Mouse (Mus musculus): ENCODE results near the gene Mid1. TPM values are rescaled to one million over a fixed set of nuclear protein-coding genes. Genes with fewer than 3 reads are reported as not detected.
A peak's percentile ranks its signal among the peaks of the same experiment; 100 is the strongest.

The Mid1 gene
- polyA plus RNA-seq, 1 experiment from 2014 or later = 27.4 TPM

- Histone ChIP-seq H3K4me3 (ENCODE audit: low read depth, low read length) (peak overlapping the region; percentile 26), H3K4me2 (ENCODE audit: low read depth, low read length, severe bottlenecking) (peak overlapping the region; percentile 38; the same call in 1 of the 2 replicates), H3K4me1 (replicated peaks; ENCODE audit: control insufficient read depth, insufficient read depth, low read length) (0 out of 2 replicates have a peak, but pooled peaks cover 2% of the 10 kb centered on the region), H3K9ac (ENCODE audit: low read length) (peak overlapping the region; percentile 32; the same call in 1 of the 2 replicates), H3K36me3 (ENCODE audit: control insufficient read depth, insufficient read depth, low read length) (no peaks in the 10 kb centered on the region), H3K27ac (ENCODE audit: low read depth, low read length) (peak overlapping the region; percentile 59; the same call in 1 of the 2 replicates), H3K9me3 (ENCODE audit: control insufficient read depth, low read length) (no peaks in the 10 kb centered on the region), H3K27me3 (ENCODE audit: control insufficient read depth, insufficient read depth, low read length) (peaks cover 3% of the 10 kb centered on the region; the same call in 1 of the 2 replicates)
- WGBS = 8% methylated on average over 11 of the region's 11 CpGs
- ATAC-seq (replicated peaks; ENCODE audit: low FRiP score) (peak; percentile 83), DNase-seq (ENCODE audit: low spot score) (peak; percentile 57)
Measured at GRCm38 (mm10) chrX:169798987-169799680, 114.1 kb downstream of the Mid1 start.

- H3K4me3 ChIP-seq (ENCODE audit: low read depth, low read length) = no peak overlapping the region
- H3K4me2 ChIP-seq (ENCODE audit: low read depth, low read length, severe bottlenecking) = no peak overlapping the region
- 0 out of 2 replicates have a peak, but pooled peaks cover 2% of the 10 kb centered on the region for H3K4me1 ChIP-seq (replicated peaks; ENCODE audit: control insufficient read depth, insufficient read depth, low read length)
- no peaks in the 10 kb centered on the region for H3K9me3 ChIP-seq (ENCODE audit: control insufficient read depth, low read length)
- no peak overlapping the region for H3K9ac ChIP-seq (ENCODE audit: low read length)
- no peak for ATAC-seq (replicated peaks; ENCODE audit: low FRiP score)
- no peak for DNase-seq (ENCODE audit: low spot score)
- no peaks in the 10 kb centered on the region for H3K36me3 ChIP-seq (ENCODE audit: control insufficient read depth, insufficient read depth, low read length)
- H3K27ac ChIP-seq (ENCODE audit: low read depth, low read length) = no peak overlapping the region
- WGBS = 22% methylated on average over 4 of the region's 4 CpGs
- peaks cover 3% of the 10 kb centered on the region; the same call in 1 of the 2 replicates for H3K27me3 ChIP-seq (ENCODE audit: control insufficient read depth, insufficient read depth, low read length)
Measured at GRCm38 (mm10) chrX:169800238-169800637, 115.2 kb downstream of the Mid1 start.

- 57% methylated on average over 5 of the region's 5 CpGs for WGBS
- H3K36me3 ChIP-seq (ENCODE audit: control insufficient read depth, insufficient read depth, low read length) = no peaks in the 10 kb centered on the region
Measured at GRCm38 (mm10) chrX:169805791-169806190, 120.8 kb downstream of the Mid1 start.

GRCm38 (mm10) chrX:169807744-169808143 is 122.7 kb downstream of the Mid1 start:
- H3K9me3 ChIP-seq (ENCODE audit: control insufficient read depth, low read length) = no peaks in the 10 kb centered on the region
- no peak for DNase-seq (ENCODE audit: low spot score)
- H3K4me2 ChIP-seq (ENCODE audit: low read depth, low read length, severe bottlenecking) = no peak overlapping the region
- H3K4me3 ChIP-seq (ENCODE audit: low read depth, low read length) = no peak overlapping the region
- 78% methylated on average over 3 of the region's 3 CpGs for WGBS
- no peak for ATAC-seq (replicated peaks; ENCODE audit: low FRiP score)
- no peaks in the 10 kb centered on the region for H3K4me1 ChIP-seq (replicated peaks; ENCODE audit: control insufficient read depth, insufficient read depth, low read length)
- no peaks in the 10 kb centered on the region for H3K36me3 ChIP-seq (ENCODE audit: control insufficient read depth, insufficient read depth, low read length)
- H3K27ac ChIP-seq (ENCODE audit: low read depth, low read length) = no peak overlapping the region
- no peak overlapping the region for H3K9ac ChIP-seq (ENCODE audit: low read length)
- peaks cover 7% of the 10 kb centered on the region; the same call in 1 of the 2 replicates for H3K27me3 ChIP-seq (ENCODE audit: control insufficient read depth, insufficient read depth, low read length)

More at GRCm38 (mm10) chrX:169805791-169806190, 120.8 kb downstream of the Mid1 start:
- no peak overlapping the region for H3K4me3 ChIP-seq (ENCODE audit: low read depth, low read length)
- no peak overlapping the region for H3K9ac ChIP-seq (ENCODE audit: low read length)
- DNase-seq (ENCODE audit: low spot score) (no peak), ATAC-seq (replicated peaks; ENCODE audit: low FRiP score) (no peak)
- H3K4me2 ChIP-seq (ENCODE audit: low read depth, low read length, severe bottlenecking) = no peak overlapping the region
- no peak overlapping the region for H3K27ac ChIP-seq (ENCODE audit: low read depth, low read length)
- H3K4me1 ChIP-seq (replicated peaks; ENCODE audit: control insufficient read depth, insufficient read depth, low read length) = no peaks in the 10 kb centered on the region
- peaks cover 6% of the 10 kb centered on the region; the same call in 1 of the 2 replicates for H3K27me3 ChIP-seq (ENCODE audit: control insufficient read depth, insufficient read depth, low read length)
- H3K9me3 ChIP-seq (ENCODE audit: control insufficient read depth, low read length) = no peaks in the 10 kb centered on the region

- H3K9me3 ChIP-seq (ENCODE audit: control insufficient read depth, low read length) = no peaks in the 10 kb centered on the region
- ATAC-seq (replicated peaks; ENCODE audit: low FRiP score) (no peak), DNase-seq (ENCODE audit: low spot score) (no peak)
- H3K4me2 ChIP-seq (ENCODE audit: low read depth, low read length, severe bottlenecking) = no peak overlapping the region
- no peak overlapping the region for H3K4me3 ChIP-seq (ENCODE audit: low read depth, low read length)
- H3K4me1 ChIP-seq (replicated peaks; ENCODE audit: control insufficient read depth, insufficient read depth, low read length) = no peaks in the 10 kb centered on the region
- no peak overlapping the region for H3K27ac ChIP-seq (ENCODE audit: low read depth, low read length)
- peaks cover 5% of the 10 kb centered on the region; the same call in 1 of the 2 replicates for H3K27me3 ChIP-seq (ENCODE audit: control insufficient read depth, insufficient read depth, low read length)
- H3K9ac ChIP-seq (ENCODE audit: low read length) = no peak overlapping the region
- 66% methylated on average over 5 of the region's 5 CpGs for WGBS
- no peaks in the 10 kb centered on the region for H3K36me3 ChIP-seq (ENCODE audit: control insufficient read depth, insufficient read depth, low read length)
Measured at GRCm38 (mm10) chrX:169811318-169811717, 126.3 kb downstream of the Mid1 start.

- Histone ChIP-seq H3K9me3 (ENCODE audit: control insufficient read depth, low read length) (no peaks in the 10 kb centered on the region), H3K36me3 (ENCODE audit: control insufficient read depth, insufficient read depth, low read length) (no peaks in the 10 kb centered on the region), H3K9ac (ENCODE audit: low read length) (no peak overlapping the region), H3K27ac (ENCODE audit: low read depth, low read length) (no peak overlapping the region), H3K27me3 (ENCODE audit: control insufficient read depth, insufficient read depth, low read length) (peaks cover 5% of the 10 kb centered on the region; the same call in 1 of the 2 replicates), H3K4me1 (replicated peaks; ENCODE audit: control insufficient read depth, insufficient read depth, low read length) (no peaks in the 10 kb centered on the region), H3K4me3 (ENCODE audit: low read depth, low read length) (no peak overlapping the region), H3K4me2 (ENCODE audit: low read depth, low read length, severe bottlenecking) (no peak overlapping the region)
- DNase-seq (ENCODE audit: low spot score) (no peak), ATAC-seq (replicated peaks; ENCODE audit: low FRiP score) (no peak)
- WGBS = 84% methylated on average over 2 of the region's 2 CpGs
Measured at GRCm38 (mm10) chrX:169811783-169812182, 126.8 kb downstream of the Mid1 start.

- Histone ChIP-seq H3K9ac (ENCODE audit: low read length) (no peak overlapping the region), H3K4me2 (ENCODE audit: low read depth, low read length, severe bottlenecking) (no peak overlapping the region), H3K4me1 (replicated peaks; ENCODE audit: control insufficient read depth, insufficient read depth, low read length) (no peaks in the 10 kb centered on the region), H3K36me3 (ENCODE audit: control insufficient read depth, insufficient read depth, low read length) (no peaks in the 10 kb centered on the region), H3K27ac (ENCODE audit: low read depth, low read length) (no peak overlapping the region), H3K27me3 (ENCODE audit: control insufficient read depth, insufficient read depth, low read length) (peaks cover 5% of the 10 kb centered on the region; the same call in 1 of the 2 replicates), H3K9me3 (ENCODE audit: control insufficient read depth, low read length) (no peaks in the 10 kb centered on the region), H3K4me3 (ENCODE audit: low read depth, low read length) (no peak overlapping the region)
- 69% methylated on average over 1 of the region's 1 CpGs for WGBS
- ATAC-seq (replicated peaks; ENCODE audit: low FRiP score) (no peak), DNase-seq (ENCODE audit: low spot score) (no peak)
Measured at GRCm38 (mm10) chrX:169813673-169814072, 128.7 kb downstream of the Mid1 start.

- no peaks in the 10 kb centered on the region for H3K36me3 ChIP-seq (ENCODE audit: control insufficient read depth, insufficient read depth, low read length)
- H3K27me3 ChIP-seq (ENCODE audit: control insufficient read depth, insufficient read depth, low read length) = peaks cover 3% of the 10 kb centered on the region; the same call in 1 of the 2 replicates
- no peaks in the 10 kb centered on the region for H3K9me3 ChIP-seq (ENCODE audit: control insufficient read depth, low read length)
- WGBS = 57% methylated on average over 10 of the region's 10 CpGs
- no peak overlapping the region for H3K9ac ChIP-seq (ENCODE audit: low read length)
- no peak overlapping the region for H3K27ac ChIP-seq (ENCODE audit: low read depth, low read length)
- DNase-seq (ENCODE audit: low spot score) (no peak), ATAC-seq (replicated peaks; ENCODE audit: low FRiP score) (peak; percentile 60; the same call in 1 of the 2 replicates)
- no peak overlapping the region for H3K4me2 ChIP-seq (ENCODE audit: low read depth, low read length, severe bottlenecking)
- no peak overlapping the region for H3K4me3 ChIP-seq (ENCODE audit: low read depth, low read length)
- no peaks in the 10 kb centered on the region; the same call in 1 of the 2 replicates for H3K4me1 ChIP-seq (replicated peaks; ENCODE audit: control insufficient read depth, insufficient read depth, low read length)
Measured at GRCm38 (mm10) chrX:169826947-169827346, 141.9 kb downstream of the Mid1 start.
